Mouse (Mus musculus) heart, embryonic 14.5 days (tissue): ENCODE measurements around the gene Oit3. TPM values are rescaled to one million over a fixed set of nuclear protein-coding genes. Genes with fewer than 3 reads are reported as not detected.
A peak's percentile ranks its signal among the peaks of the same experiment; 100 is the strongest.
"Not testable (repeated sequence)": the region's sequence is repeated elsewhere in the genome, so short reads cannot be mapped to it uniquely, and the experiment has no call there.

Source experiments
- ATAC-seq: fragments of 200-750 bp; cut with Nextera tagmentation; 2 replicates; pipeline ENCODE4 v1.8.0; 2017; ENCODE audit warnings: low read depth, moderate TSS enrichment; ENCODE audit not compliant: insufficient number of reproducible peaks, insufficient read depth, low FRiP score
- H3K27ac ChIP-seq, 2 experiments: fragments of 200-500 bp in 1 of 2; fragments of 300-500 bp in 1 of 2; sonication (generic) in 1 of 2; replicated peaks in 1 of 2; 2 replicates each; pipeline ENCODE4 v1.5.1; 2012 to 2014; ENCODE audit warnings: low read depth in 2 of 2, low read length in 2 of 2, control low read depth in 1 of 2, mild to moderate bottlenecking in 1 of 2, mixed read lengths in 1 of 2; ENCODE audit not compliant: control insufficient read depth in 1 of 2, insufficient read depth in 1 of 2
- H3K27me3 ChIP-seq: fragments of 300-500 bp; sonication (generic); 2 replicates; pipeline ENCODE4 v1.6.1; 2014; ENCODE audit warnings: mild to moderate bottlenecking, low read length, control low read depth; ENCODE audit not compliant: control insufficient read depth, insufficient read depth
- H3K36me3 ChIP-seq: fragments of 300-500 bp; sonication (generic); 2 replicates; pipeline ENCODE4 v1.6.1; 2014; ENCODE audit warnings: mild to moderate bottlenecking, control low read depth, low read length, mixed read lengths; ENCODE audit not compliant: control insufficient read depth, insufficient read depth
- H3K4me1 ChIP-seq, 2 experiments: fragments of 200-500 bp in 1 of 2; fragments of 300-500 bp in 1 of 2; sonication (generic) in 1 of 2; 2 replicates each; pipeline ENCODE4 v1.6.1; 2012 to 2014; ENCODE audit warnings: low read length in 2 of 2, control low read depth in 1 of 2, mixed read lengths in 1 of 2; ENCODE audit not compliant: control insufficient read depth in 2 of 2, insufficient read depth in 2 of 2
- H3K4me2 ChIP-seq: fragments of 300-500 bp; sonication (generic); 2 replicates; pipeline ENCODE4 v1.6.1; 2014; ENCODE audit warnings: mild to moderate bottlenecking, low read length
- H3K4me3 ChIP-seq, 2 experiments: fragments of 200-500 bp in 1 of 2; fragments of 300-500 bp in 1 of 2; sonication (generic) in 1 of 2; 2 replicates each; pipeline ENCODE4 v1.5.1; 2012 to 2014; ENCODE audit warnings: low read length in 2 of 2, mild to moderate bottlenecking in 2 of 2, control low read depth in 1 of 2, low read depth in 1 of 2, moderate library complexity in 1 of 2; ENCODE audit not compliant: control insufficient read depth in 1 of 2, insufficient read depth in 1 of 2
- H3K9ac ChIP-seq: fragments of 300-500 bp; sonication (generic); 2 replicates; pipeline ENCODE4 v1.6.1; 2014; ENCODE audit warnings: mild to moderate bottlenecking, low read length
- H3K9me3 ChIP-seq: fragments of 300-500 bp; sonication (generic); 2 replicates; pipeline ENCODE4 v1.6.1; 2016; ENCODE audit warnings: low read length, control low read depth; ENCODE audit not compliant: control insufficient read depth
- WGBS: fragments of 180-500 bp; shearing (Covaris S2); extraction: QIAGEN DNeasy Blood & Tissue Kit; methylation state at CpG from one replicate; pipeline ENCODE4 v1.1.7; 2014; 5-methylcytosine and 5-hydroxymethylcytosine counted together
- polyA plus RNA-seq: library from polyadenylated mRNA; unstranded; fragments of >200 nt; fragmentation: Nextera tagmentation; extraction: Ambion mirVana; gene quantifications from 2 replicates; pipeline ENCODE4 v1.2.1, GENCODE M21; 2014

Gene Oit3
- polyA plus RNA-seq, 1 experiment from 2014 or later, result 5.6 TPM

GRCm38 (mm10) chr10:59408499-59408898, 33.1 kb downstream of the Oit3 start:
- Histone ChIP-seq H3K9ac (no peak overlapping the region), H3K9me3 (no peaks in the 10 kb centered on the region), H3K4me2 (no peak overlapping the region), H3K4me1 (peaks cover 6% of the 10 kb centered on the region in 2 experiments), H3K36me3 (no peaks in the 10 kb centered on the region), H3K4me3 (no peak overlapping the region), H3K27me3 (no peaks in the 10 kb centered on the region), H3K27ac (no peak overlapping the region)
- WGBS, result 71% methylated on average over 6 of the region's 6 CpGs
- ATAC-seq, result no peak

GRCm38 (mm10) chr10:59403793-59404149, 37.8 kb downstream of the Oit3 start:
- WGBS, result 26% methylated on average over 10 of the region's 10 CpGs
- H3K4me2 ChIP-seq, result peak overlapping the region; percentile 58

GRCm38 (mm10) chr10:59402899-59403792, 38.4 kb downstream of the Oit3 start, which contains the start of gene Pla2g12b:
Pla2g12b (plus strand) TSS chr10:59403660.
- no peak for ATAC-seq
- H3K4me3 ChIP-seq, result no peak within 1 kb of the TSS
- no peaks in the 10 kb centered on the region for H3K27me3 ChIP-seq

More at GRCm38 (mm10) chr10:59403793-59404149, 37.8 kb downstream of the Oit3 start:
- Histone ChIP-seq H3K27ac (no peak overlapping the region), H3K9ac (peak overlapping the region; percentile 55; the same call in 1 of the 2 replicates), H3K4me1 (peaks cover 14 to 15% of the 10 kb centered on the region in 2 experiments), H3K36me3 (no peaks in the 10 kb centered on the region), H3K9me3 (no peaks in the 10 kb centered on the region), H3K4me3 (no peak overlapping the region), H3K27me3 (no peaks in the 10 kb centered on the region)
- no peak for ATAC-seq

GRCm38 (mm10) chr10:59395461-59395860, 46.1 kb downstream of the Oit3 start, which contains the start of gene Gm10273:
Gm10273 (plus strand) TSS chr10:59395632.
- not testable (repeated sequence) for ATAC-seq, H3K4me3 ChIP-seq, H3K27ac ChIP-seq, H3K9ac ChIP-seq, H3K27me3 ChIP-seq, H3K9me3 ChIP-seq, H3K36me3 ChIP-seq, H3K4me1 ChIP-seq, H3K4me2 ChIP-seq
- 93% methylated on average over 10 of the region's 25 CpGs for WGBS

More at GRCm38 (mm10) chr10:59402899-59403792, 38.4 kb downstream of the Oit3 start, which contains the start of gene Pla2g12b:
- H3K27ac ChIP-seq, result no peak within 1 kb of the TSS
- H3K9ac ChIP-seq, result peak within 1 kb of the TSS; percentile 55; the same call in 1 of the 2 replicates
- no peaks in the 10 kb centered on the region for H3K36me3 ChIP-seq
- H3K4me2 ChIP-seq, result peak within 1 kb of the TSS; percentile 58
- peaks cover 14 to 15% of the 10 kb centered on the region in 2 experiments for H3K4me1 ChIP-seq
- H3K9me3 ChIP-seq, result no peaks in the 10 kb centered on the region
- WGBS, result 28% methylated on average over 21 of the region's 21 CpGs

- Histone ChIP-seq H3K27ac (no peak overlapping the region), H3K4me2 (no peak overlapping the region), H3K9ac (no peak overlapping the region), H3K36me3 (no peaks in the 10 kb centered on the region), H3K4me1 (no peaks in the 10 kb centered on the region), H3K4me3 (no peak overlapping the region), H3K9me3 (peaks cover 13% of the 10 kb centered on the region), H3K27me3 (no peaks in the 10 kb centered on the region)
- WGBS, result 19% methylated on average over 4 of the region's 4 CpGs
- ATAC-seq, result no peak
Observed at GRCm38 (mm10) chr10:59391907-59392306, 49.7 kb downstream of the Oit3 start.

- ATAC-seq, result no peak
- no peak overlapping the region for H3K9ac ChIP-seq
- H3K36me3 ChIP-seq, result no peaks in the 10 kb centered on the region
- 92% methylated on average over 3 of the region's 3 CpGs for WGBS
- H3K4me2 ChIP-seq, result no peak overlapping the region
- no peaks in the 10 kb centered on the region for H3K27me3 ChIP-seq
- no peak overlapping the region for H3K27ac ChIP-seq
- H3K9me3 ChIP-seq, result peaks cover 13% of the 10 kb centered on the region
- H3K4me1 ChIP-seq, result no peaks in the 10 kb centered on the region
- H3K4me3 ChIP-seq, result no peak overlapping the region
Observed at GRCm38 (mm10) chr10:59389652-59390051, 51.9 kb downstream of the Oit3 start.

GRCm38 (mm10) chr10:59386951-59387350, 54.6 kb downstream of the Oit3 start:
- Histone ChIP-seq H3K4me3 (no peak overlapping the region), H3K4me2 (no peak overlapping the region), H3K9me3 (peaks cover 13% of the 10 kb centered on the region), H3K4me1 (no peaks in the 10 kb centered on the region), H3K27ac (no peak overlapping the region), H3K9ac (no peak overlapping the region), H3K27me3 (no peaks in the 10 kb centered on the region), H3K36me3 (no peaks in the 10 kb centered on the region)
- WGBS, result 90% methylated on average over 7 of the region's 8 CpGs
- no peak for ATAC-seq
